Mouse (Mus musculus): Measurements from ENCODE around the gene Ift57. TPM values are rescaled to one million over a fixed set of nuclear protein-coding genes. Genes with fewer than 3 reads are reported as not detected.

Ift57 gene
- polyA plus RNA-seq, 1 experiment: 15.7 TPM

DNA sequence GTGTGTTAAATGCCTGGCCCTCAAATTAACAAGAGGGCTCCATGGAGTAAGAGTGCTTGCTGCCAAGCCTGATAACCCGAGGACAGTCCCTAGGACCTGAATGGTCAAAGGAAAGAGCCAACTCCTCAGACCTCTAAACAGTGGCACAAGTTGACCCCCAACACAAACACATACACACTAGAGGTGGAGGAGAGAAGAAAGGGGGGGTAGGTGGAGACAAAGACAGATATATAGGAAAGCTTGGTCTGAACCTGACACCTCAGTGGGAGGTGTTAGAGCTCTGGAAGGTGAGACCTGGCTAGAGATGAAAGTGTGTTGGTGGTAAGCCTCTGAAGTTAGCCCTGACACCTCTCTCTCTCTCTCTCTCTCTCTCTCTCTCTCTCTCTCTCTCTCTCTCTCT is 73.5 kb downstream of the Ift57 start:
- Histone ChIP-seq H3K27ac (ENCODE audit: control insufficient read depth, insufficient read depth, low read depth, low read length, poor library complexity) (peak overlapping the region; percentile 62), H3K4me1 (ENCODE audit: control insufficient read depth, insufficient read depth, low read length) (peaks cover 13% of the 10 kb centered on the region)
- WGBS: 30% methylated on average over 1 of the region's 1 CpGs

DNA sequence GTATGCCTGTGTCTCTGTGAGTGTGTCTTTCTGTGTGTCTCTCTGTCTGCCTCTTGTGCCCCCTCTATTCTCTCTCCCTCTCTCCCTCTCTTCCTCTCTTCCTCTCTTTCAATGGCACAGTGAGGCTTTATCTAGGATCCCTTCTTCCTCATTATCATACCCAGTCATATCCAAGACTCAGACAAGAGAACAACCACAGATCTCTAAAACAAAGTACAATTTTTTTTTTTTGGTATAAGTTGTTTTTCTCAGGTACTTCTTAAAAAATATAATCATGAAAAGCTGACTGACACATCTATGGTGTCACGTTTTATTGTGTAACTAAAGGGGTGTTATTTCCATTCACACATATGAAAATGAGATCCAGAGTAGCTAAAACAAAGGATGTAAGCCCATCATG is 74.0 kb downstream of the Ift57 start:
- H3K27ac ChIP-seq (ENCODE audit: control insufficient read depth, insufficient read depth, low read depth, low read length, poor library complexity): peak overlapping the region; percentile 62
- TF ChIP-seq POLR2A (IDR thresholded peaks at IDR 0.05; ENCODE audit: borderline replicate concordance, control insufficient read depth, low read depth, low read length): no peak
- no peak for TF ChIP-seq CTCF (IDR thresholded peaks at IDR 0.05; ENCODE audit: control insufficient read depth, insufficient read depth, low read length)
- H3K4me1 ChIP-seq (ENCODE audit: control insufficient read depth, insufficient read depth, low read length): peaks cover 13% of the 10 kb centered on the region
- 22% methylated on average over 1 of the region's 1 CpGs for WGBS
- no peak overlapping the region for H3K4me3 ChIP-seq (replicated peaks; ENCODE audit: control insufficient read depth, low read depth, low read length)

More for the DNA sequence above, 73.5 kb downstream of the Ift57 start:
- TF ChIP-seq POLR2A (IDR thresholded peaks at IDR 0.05; ENCODE audit: borderline replicate concordance, control insufficient read depth, low read depth, low read length) (no peak), CTCF (IDR thresholded peaks at IDR 0.05; ENCODE audit: control insufficient read depth, insufficient read depth, low read length) (no peak)
- no peak overlapping the region for H3K4me3 ChIP-seq (replicated peaks; ENCODE audit: control insufficient read depth, low read depth, low read length)

DNA sequence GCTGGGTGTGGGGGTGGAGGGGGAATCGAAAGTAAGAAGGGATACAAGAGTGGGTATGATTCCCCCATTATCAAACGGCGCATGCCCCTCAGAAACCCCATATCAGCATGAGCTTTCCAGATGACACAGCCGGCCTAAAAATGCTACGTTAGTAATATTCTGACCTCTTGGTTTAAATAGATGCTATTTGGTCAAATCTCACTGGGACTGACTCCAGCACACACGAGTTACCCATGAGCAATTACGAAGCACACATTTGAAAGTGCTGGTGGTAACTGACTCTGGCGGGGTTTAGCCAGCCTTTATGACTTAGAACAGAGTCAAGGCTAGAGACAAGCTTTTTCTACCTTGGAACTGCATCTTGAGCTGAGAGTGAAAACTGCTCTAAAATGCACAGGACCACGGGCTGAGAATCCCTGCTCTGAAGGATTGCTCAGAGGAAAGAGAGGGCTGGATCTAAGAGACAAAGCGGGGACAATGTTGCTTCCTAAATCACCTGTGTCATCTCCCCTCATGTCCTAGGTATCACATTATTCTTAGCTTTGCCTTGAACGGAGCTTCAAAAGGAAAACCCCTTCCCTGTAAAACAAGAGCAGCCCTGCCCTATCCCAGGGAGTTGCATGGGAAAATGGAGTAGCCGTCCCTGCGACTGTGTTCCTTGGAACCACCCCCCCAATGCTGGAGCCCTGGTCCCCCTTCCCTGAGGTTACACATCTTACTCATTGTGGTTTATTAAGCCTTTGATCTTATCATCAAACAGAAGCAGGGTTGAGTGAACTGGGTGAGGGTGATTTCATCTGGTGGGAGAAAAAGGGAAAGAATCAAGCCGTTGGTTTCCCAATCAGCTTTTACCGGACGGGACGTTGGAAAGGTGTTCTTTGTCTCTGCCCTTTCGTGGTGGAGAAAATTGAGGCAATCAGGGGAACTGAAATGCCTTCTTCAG is 75.3 kb downstream of the Ift57 start:
- WGBS: 17% methylated on average over 18 of the region's 18 CpGs
- peak overlapping the region; percentile 93 for H3K27ac ChIP-seq (ENCODE audit: control insufficient read depth, insufficient read depth, low read depth, low read length, poor library complexity)
- H3K4me3 ChIP-seq (replicated peaks; ENCODE audit: control insufficient read depth, low read depth, low read length): no peak overlapping the region
- TF ChIP-seq POLR2A (IDR thresholded peaks at IDR 0.05; ENCODE audit: borderline replicate concordance, control insufficient read depth, low read depth, low read length) (no peak), CTCF (IDR thresholded peaks at IDR 0.05; ENCODE audit: control insufficient read depth, insufficient read depth, low read length) (no peak)
- peaks cover 9% of the 10 kb centered on the region for H3K4me1 ChIP-seq (ENCODE audit: control insufficient read depth, insufficient read depth, low read length)

DNA sequence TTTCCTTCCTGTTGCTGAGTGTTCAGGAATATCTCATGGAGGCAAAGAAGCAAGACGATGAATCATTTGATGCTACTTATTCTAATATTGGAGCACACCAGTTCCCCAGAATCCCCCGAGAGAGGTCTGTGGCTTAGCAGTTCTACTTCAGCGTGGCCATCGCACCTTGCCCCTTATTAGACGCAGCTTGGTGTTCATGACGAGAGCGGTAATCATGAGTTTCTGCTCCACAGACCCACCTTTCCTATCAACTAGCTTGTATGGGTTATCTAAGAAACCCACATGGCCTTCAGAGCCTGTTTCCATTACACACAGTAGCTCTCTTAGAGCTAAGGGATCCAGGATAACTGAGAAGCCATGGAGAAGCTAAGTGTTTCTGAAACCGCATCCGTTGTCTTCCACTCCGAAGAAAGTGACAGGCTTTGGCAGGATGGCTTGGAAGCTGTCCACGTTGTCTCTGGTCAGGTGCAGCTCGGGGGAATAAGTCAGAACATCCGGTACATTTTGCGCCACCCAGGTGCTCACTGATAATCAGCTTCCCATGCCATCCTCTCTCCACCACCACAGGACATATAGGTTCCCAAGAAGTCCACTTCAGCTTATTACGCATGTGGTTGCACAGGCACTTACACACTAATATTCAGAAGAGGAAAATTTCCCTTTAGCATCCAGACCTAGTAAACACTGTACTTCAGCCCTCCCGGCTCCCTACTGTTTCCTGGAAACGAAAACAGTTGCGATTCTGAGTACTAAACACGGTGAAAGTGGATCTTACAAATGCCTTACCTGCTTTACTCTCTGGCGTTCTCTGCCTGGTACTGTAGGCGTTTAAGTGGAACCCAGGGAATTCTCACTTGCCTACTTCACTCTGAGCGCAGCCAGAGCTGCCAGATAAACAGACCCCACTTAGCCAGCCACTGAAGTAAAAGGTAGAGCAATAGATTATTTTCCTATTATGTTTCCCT is 76.3 kb downstream of the Ift57 start:
- TF ChIP-seq POLR2A (IDR thresholded peaks at IDR 0.05; ENCODE audit: borderline replicate concordance, control insufficient read depth, low read depth, low read length) (0 out of 2 replicates have a peak, but pooled peaks have one; percentile 20), CTCF (IDR thresholded peaks at IDR 0.05; ENCODE audit: control insufficient read depth, insufficient read depth, low read length) (no peak)
- H3K27ac ChIP-seq (ENCODE audit: control insufficient read depth, insufficient read depth, low read depth, low read length, poor library complexity): peak overlapping the region; percentile 93
- 24% methylated on average over 22 of the region's 22 CpGs for WGBS
- H3K4me1 ChIP-seq (ENCODE audit: control insufficient read depth, insufficient read depth, low read length): peaks cover 6% of the 10 kb centered on the region
- H3K4me3 ChIP-seq (replicated peaks; ENCODE audit: control insufficient read depth, low read depth, low read length): peak overlapping the region; percentile 40

DNA sequence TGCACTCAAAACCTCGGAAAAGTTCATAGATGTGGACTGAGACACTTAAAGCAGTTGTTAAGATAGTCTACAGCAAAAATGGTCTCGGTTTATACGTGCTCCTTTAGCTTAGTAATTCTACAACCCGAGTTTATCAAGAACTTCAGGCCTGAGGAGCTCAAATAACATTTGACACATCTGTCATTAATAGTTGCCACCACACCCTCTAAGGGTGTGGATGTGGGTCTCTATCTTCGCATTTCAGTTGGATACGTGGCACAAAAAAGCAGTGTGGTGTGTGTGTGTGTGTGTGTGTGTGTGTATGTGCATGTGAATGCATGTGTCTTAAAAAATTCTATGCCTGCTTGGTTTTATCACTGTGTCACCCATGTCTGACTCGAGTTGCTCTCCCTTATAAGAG is 77.9 kb downstream of the Ift57 start:
- WGBS: 54% methylated on average over 7 of the region's 7 CpGs
- no peak overlapping the region for H3K27ac ChIP-seq (ENCODE audit: control insufficient read depth, insufficient read depth, low read depth, low read length, poor library complexity)
- TF ChIP-seq CTCF (IDR thresholded peaks at IDR 0.05; ENCODE audit: control insufficient read depth, insufficient read depth, low read length) (no peak), POLR2A (IDR thresholded peaks at IDR 0.05; ENCODE audit: borderline replicate concordance, control insufficient read depth, low read depth, low read length) (no peak)
- peaks cover 7% of the 10 kb centered on the region for H3K4me1 ChIP-seq (ENCODE audit: control insufficient read depth, insufficient read depth, low read length)
- H3K4me3 ChIP-seq (replicated peaks; ENCODE audit: control insufficient read depth, low read depth, low read length): no peak overlapping the region

DNA sequence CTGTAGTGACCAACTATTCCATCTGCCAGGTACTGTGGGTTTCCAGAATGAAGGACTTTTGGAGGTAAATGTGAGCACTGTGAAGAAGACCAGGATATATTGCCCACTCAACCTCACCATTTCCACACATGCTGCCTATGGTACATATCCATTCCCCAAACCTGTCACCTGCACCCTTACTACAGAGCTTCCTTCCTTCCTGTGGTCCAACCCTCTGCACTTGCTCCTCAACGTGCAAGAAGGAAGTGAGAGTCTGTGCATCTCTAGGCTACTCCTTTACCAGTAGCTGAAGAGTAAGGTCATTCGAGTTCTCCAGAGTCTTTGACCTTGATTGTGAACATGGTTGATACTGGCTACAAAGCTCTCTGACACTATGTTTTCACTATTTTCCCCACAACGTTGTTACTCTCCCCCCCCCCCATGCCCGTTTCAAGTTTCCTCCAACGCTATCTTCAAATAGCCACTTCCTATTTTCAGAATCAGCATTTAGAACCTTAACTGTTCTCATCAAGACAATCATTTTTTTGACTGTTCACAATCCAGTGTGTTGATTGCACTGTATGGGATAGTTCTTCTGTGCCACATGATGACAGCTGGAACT is 82.6 kb downstream of the Ift57 start:
- H3K4me3 ChIP-seq (replicated peaks; ENCODE audit: control insufficient read depth, low read depth, low read length): no peak overlapping the region
- no peak for TF ChIP-seq POLR2A (IDR thresholded peaks at IDR 0.05; ENCODE audit: borderline replicate concordance, control insufficient read depth, low read depth, low read length)
- no peak for TF ChIP-seq CTCF (IDR thresholded peaks at IDR 0.05; ENCODE audit: control insufficient read depth, insufficient read depth, low read length)
- 2% methylated on average over 5 of the region's 5 CpGs for WGBS
- H3K4me1 ChIP-seq (ENCODE audit: control insufficient read depth, insufficient read depth, low read length): peaks cover 2% of the 10 kb centered on the region; the same call in 1 of the 2 replicates
- H3K27ac ChIP-seq (ENCODE audit: control insufficient read depth, insufficient read depth, low read depth, low read length, poor library complexity): peak overlapping the region; percentile 5; the same call in 1 of the 2 replicates

DNA sequence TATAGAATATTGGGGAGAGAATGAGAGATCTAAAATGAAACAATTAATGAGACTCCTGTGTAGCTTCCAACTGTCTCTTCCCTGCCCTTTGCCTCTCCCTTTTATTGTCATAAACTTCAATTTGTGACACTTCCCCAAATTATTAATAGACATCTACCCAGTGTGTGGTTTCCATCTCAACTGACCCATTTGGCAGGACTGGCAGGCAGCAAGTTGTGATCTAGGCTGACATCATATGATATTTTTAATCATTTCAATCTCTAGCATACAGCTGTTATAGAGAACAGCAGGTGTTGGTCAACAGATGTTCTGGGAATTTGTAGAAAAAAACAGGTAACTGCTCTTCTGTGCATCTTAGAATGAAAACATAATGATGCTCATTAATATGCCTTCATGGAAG is 84.3 kb downstream of the Ift57 start:
- Histone ChIP-seq H3K4me3 (replicated peaks; ENCODE audit: control insufficient read depth, low read depth, low read length) (no peak overlapping the region), H3K4me1 (ENCODE audit: control insufficient read depth, insufficient read depth, low read length) (peaks cover 2% of the 10 kb centered on the region; the same call in 1 of the 2 replicates), H3K27ac (ENCODE audit: control insufficient read depth, insufficient read depth, low read depth, low read length, poor library complexity) (no peak overlapping the region)
- TF ChIP-seq CTCF (IDR thresholded peaks at IDR 0.05; ENCODE audit: control insufficient read depth, insufficient read depth, low read length): no peak
- TF ChIP-seq POLR2A (IDR thresholded peaks at IDR 0.05; ENCODE audit: borderline replicate concordance, control insufficient read depth, low read depth, low read length): no peak

Measured in bone marrow, adult 2 months (tissue).